Mouse (Mus musculus): ENCODE results near the gene Adgra1.

DNA sequence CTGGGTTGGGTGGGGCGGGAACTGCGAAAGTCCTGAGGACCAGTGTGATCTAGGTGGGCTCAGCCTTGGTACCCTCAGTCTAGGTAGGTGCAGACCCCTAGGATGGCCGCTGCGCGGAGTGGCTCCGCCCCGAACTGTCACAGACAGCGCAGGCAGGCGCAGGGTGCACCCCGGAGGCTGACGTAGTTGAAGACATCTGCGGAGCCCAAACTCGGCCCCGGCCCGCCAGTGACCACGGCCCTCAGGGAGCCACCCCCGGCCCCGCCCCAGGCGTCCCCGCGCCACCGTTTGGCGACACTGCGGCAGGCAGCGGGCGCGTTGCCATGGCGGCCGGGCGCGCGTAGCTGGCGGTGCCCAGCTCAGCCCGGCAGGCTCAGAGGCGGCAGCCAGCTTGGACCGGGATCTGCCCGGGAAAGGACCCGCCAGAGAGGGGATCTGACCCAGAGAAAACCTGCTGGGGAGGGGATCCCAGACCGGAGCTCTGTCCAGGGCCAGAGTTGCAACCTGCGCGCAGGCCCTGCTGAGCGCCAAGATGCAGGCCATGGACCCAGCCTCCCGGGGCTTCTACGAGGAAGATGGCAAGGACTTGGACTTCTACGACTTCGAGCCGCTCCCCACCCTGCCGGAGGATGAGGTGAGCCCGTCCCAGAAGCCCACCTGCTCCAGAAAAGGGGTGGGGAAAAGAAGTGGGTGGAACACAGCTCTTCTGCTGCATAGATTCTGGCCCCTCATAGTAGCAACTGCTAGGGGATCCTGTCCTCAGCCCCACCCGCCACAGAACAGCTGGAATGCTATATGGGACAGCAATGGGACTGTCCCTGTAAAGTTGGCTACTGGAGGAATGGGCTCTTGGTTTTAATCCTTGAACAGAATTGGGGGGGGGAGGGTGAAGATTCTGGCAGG lies 60.9 kb downstream of the Adgra1 start, which contains the start of gene Kndc1:
- TF ChIP-seq CTCF (IDR thresholded peaks at IDR 0.05; ENCODE audit: low read depth) (no peak), EP300 (IDR thresholded peaks at IDR 0.05; ENCODE audit: low read depth) (no peak)

All from liver, postnatal 0 days (tissue).